Mouse (Mus musculus) myocyte (in vitro differentiated cells): ENCODE measurements around the gene Lnx2. TPM values are rescaled to one million over a fixed set of nuclear protein-coding genes. Genes with fewer than 3 reads are reported as not detected.

ENCODE experiments used
- H3K27me3 ChIP-seq: one replicate; pipeline ENCODE4 v1.6.1; 2011; ENCODE audit not compliant: control insufficient read depth, insufficient read depth, insufficient read length
- H3K36me3 ChIP-seq: one replicate; pipeline ENCODE4 v1.6.1; 2011; ENCODE audit not compliant: control insufficient read depth, insufficient read depth
- H3K4me2 ChIP-seq: one replicate; pipeline ENCODE4 v1.6.1; 2011; ENCODE audit warnings: low read depth, control low read depth
- H3K4me3 ChIP-seq: one replicate; pipeline ENCODE4 v1.5.1; 2011; ENCODE audit warnings: mild to moderate bottlenecking, control low read depth, moderate library complexity
- H3K79me2 ChIP-seq: one replicate; pipeline ENCODE4 v1.6.1; 2011; ENCODE audit not compliant: control insufficient read depth, insufficient read depth
- H3ac ChIP-seq: one replicate; pipeline ENCODE4 v1.6.1; 2011; ENCODE audit not compliant: control insufficient read depth, insufficient read length
- CEBPB ChIP-seq: IDR thresholded peaks from 2 replicates; pipeline ENCODE4 v1.6.1; 2011; ENCODE audit warnings: mild to moderate bottlenecking, moderate library complexity; ENCODE audit not compliant: poor library complexity, insufficient read depth, severe bottlenecking
- E2F4 ChIP-seq: IDR thresholded peaks from one replicate; pipeline ENCODE4 v1.6.1; 2011; ENCODE audit warnings: mild to moderate bottlenecking, control low read depth, moderate library complexity; ENCODE audit not compliant: insufficient read depth
- MAX ChIP-seq: IDR thresholded peaks from one replicate; pipeline ENCODE4 v1.6.1; 2011; ENCODE audit warnings: low read depth, mild to moderate bottlenecking, control low read depth
- MYOD1 ChIP-seq, 3 experiments: IDR thresholded peaks; one replicate each; pipeline ENCODE4 v1.6.1; 2011; ENCODE audit warnings: control low read depth in 2 of 3, low read depth in 2 of 3, mild to moderate bottlenecking in 2 of 3, moderate library complexity in 1 of 3; ENCODE audit not compliant: insufficient read length in 2 of 3, control insufficient read depth in 1 of 3
- MYOG ChIP-seq, 3 experiments: IDR thresholded peaks; one replicate each; pipeline ENCODE4 v1.6.1; 2011; ENCODE audit warnings: control low read depth in 2 of 3, low read depth in 2 of 3, mild to moderate bottlenecking in 2 of 3; ENCODE audit not compliant: insufficient read length in 2 of 3, control insufficient read depth in 1 of 3, insufficient read depth in 1 of 3
- POLR2A ChIP-seq: IDR thresholded peaks from one replicate; pipeline ENCODE4 v1.6.1; 2011; ENCODE audit warnings: low read depth, mild to moderate bottlenecking, control low read depth, moderate library complexity; ENCODE audit not compliant: insufficient read length
- POLR2AphosphoS2 ChIP-seq: IDR thresholded peaks from one replicate; pipeline ENCODE4 v1.6.1; 2011; ENCODE audit warnings: low read depth, control low read depth; ENCODE audit not compliant: insufficient read length
- REST ChIP-seq: IDR thresholded peaks from one replicate; pipeline ENCODE4 v1.6.1; 2011; ENCODE audit warnings: mild to moderate bottlenecking, control low read depth, moderate library complexity; ENCODE audit not compliant: insufficient read depth, insufficient read length
- SRF ChIP-seq: IDR thresholded peaks from one replicate; pipeline ENCODE4 v1.6.1; 2011; ENCODE audit warnings: low read depth; ENCODE audit not compliant: control insufficient read depth, insufficient read length
- TCF12 ChIP-seq: IDR thresholded peaks from one replicate; pipeline ENCODE4 v1.6.1; 2011; ENCODE audit warnings: mild to moderate bottlenecking, control low read depth; ENCODE audit not compliant: poor library complexity, insufficient read depth, severe bottlenecking
- TCF3 ChIP-seq: IDR thresholded peaks from one replicate; pipeline ENCODE4 v1.6.1; 2011; ENCODE audit warnings: low read depth, control low read depth; ENCODE audit not compliant: insufficient read length
- USF1 ChIP-seq: IDR thresholded peaks from one replicate; pipeline ENCODE4 v1.6.1; 2011; ENCODE audit warnings: low read depth, mild to moderate bottlenecking, control low read depth, moderate library complexity
- polyA plus RNA-seq: library from polyadenylated mRNA; unstranded; fragments of >200 nt; fragmentation: generic; extraction: Trizol; gene quantifications from one replicate; pipeline ENCODE4 v1.2.1, GENCODE M21; 2012; ENCODE audit warnings: missing spikeins

The Lnx2 gene
- polyA plus RNA-seq, 1 experiment = 2.2 TPM

DNA sequence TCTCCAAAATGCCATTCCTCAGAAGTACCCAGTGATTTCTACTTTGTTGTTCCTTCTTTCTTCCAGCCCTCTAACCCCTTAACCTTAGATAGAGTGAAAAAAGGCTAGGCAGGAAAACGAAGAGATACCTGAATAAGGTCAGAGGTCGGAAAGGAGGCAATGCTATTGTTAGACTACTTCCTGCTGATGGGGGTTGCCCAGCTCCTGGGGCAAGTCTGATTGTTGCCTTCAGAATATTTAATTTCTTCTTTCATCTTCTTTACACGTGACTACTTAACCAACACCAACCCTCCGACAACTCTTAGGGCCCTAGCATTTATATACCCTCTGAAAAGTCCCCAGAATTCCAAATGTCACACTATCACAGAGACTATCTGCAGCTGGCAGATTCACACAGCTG is 10.3 kb downstream of the Lnx2 start:
- no peak for TF ChIP-seq MYOG (IDR thresholded peaks at IDR 0.05; ENCODE audit: control insufficient read depth in 1 of 3, insufficient read depth in 1 of 3, insufficient read length in 2 of 3, low read depth in 2 of 3)
- H3K4me2 ChIP-seq = no peak overlapping the region

DNA sequence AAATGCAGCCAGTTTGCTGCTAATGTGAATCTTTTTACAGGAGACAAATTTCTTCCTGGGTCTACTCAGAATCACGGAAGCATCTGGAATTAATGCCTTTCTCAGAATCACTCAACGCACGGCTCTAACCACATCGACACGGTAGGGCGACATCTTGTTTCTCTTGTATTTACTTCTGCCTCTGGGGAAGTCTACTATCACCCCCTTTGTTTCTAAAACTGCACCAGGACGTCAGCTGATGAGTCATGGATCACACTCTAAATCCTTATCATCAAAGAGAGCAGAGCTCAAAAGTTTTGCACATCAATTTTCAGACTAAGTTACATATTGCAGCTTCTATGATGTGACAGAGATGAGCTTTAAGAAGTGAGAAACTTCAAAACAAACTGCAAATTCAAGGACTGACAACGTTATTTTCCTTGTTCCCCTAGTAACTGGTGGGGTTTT is 13.1 kb downstream of the Lnx2 start:
- TF ChIP-seq E2F4 (no peak), SRF (no peak), POLR2A (no peak), POLR2AphosphoS2 (no peak), USF1 (no peak), MYOG (IDR thresholded peaks at IDR 0.05; ENCODE audit: control insufficient read depth in 1 of 3, insufficient read depth in 1 of 3, insufficient read length in 2 of 3, low read depth in 2 of 3) (no peak), MYOD1 (IDR thresholded peaks at IDR 0.05; ENCODE audit: control insufficient read depth in 1 of 3, insufficient read length in 2 of 3, low read depth in 2 of 3) (no peak), TCF3 (no peak), CEBPB (no peak), TCF12 (no peak), MAX (no peak), REST (no peak)
- Histone ChIP-seq H3ac (no peak overlapping the region), H3K4me3 (no peak overlapping the region), H3K79me2 (peaks cover 12% of the 10 kb centered on the region), H3K36me3 (no peaks in the 10 kb centered on the region), H3K4me2 (peak overlapping the region; percentile 63), H3K27me3 (no peaks in the 10 kb centered on the region)

More for the DNA sequence above, 10.3 kb downstream of the Lnx2 start:
- H3ac ChIP-seq = no peak overlapping the region
- no peaks in the 10 kb centered on the region for H3K36me3 ChIP-seq
- peaks cover 12% of the 10 kb centered on the region for H3K79me2 ChIP-seq
- no peak overlapping the region for H3K4me3 ChIP-seq
- no peaks in the 10 kb centered on the region for H3K27me3 ChIP-seq

DNA sequence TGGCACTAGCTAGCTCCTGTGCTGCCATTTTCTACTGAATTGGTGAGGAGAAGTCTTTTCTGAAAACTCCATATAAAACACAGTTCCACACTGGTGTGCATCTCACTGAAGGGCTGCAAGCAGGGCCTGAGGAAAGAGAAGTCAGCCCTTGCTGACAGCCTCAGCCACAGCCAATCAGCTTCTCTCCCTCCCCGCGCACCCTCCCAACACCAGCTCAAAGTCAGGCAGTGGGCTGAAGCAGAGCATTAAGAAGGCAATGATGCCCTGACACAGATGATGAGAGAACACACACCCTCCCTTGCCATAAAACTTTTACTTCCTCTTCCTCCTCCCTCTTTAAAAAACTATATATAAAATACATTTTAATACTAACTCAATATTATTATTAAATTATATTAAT is 16.4 kb downstream of the Lnx2 start:
- Histone ChIP-seq H3K4me3 (no peak overlapping the region), H3ac (no peak overlapping the region), H3K27me3 (no peaks in the 10 kb centered on the region), H3K36me3 (no peaks in the 10 kb centered on the region), H3K4me2 (no peak overlapping the region), H3K79me2 (peaks cover 9% of the 10 kb centered on the region)
- TF ChIP-seq TCF12 = no peak
- TF ChIP-seq MAX = no peak
- no peak for TF ChIP-seq SRF

DNA sequence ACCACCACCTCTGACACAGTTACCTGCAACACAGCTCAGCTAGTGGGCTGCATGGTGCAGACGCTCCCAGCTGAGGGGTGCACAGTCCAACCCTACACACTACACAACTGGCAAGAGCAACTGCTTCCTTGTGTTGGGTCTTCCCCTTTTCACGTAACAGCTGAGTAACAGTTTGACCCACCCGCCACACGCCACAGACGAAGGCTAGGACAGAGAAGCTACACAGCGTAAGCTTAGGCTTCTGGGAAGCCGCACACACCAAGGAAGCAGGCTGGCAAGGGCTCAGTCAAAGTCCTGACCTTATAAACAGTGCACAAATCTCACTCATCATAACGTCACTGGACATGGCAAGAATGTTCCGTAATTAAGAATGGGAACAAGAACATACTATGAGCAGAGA is 17.1 kb downstream of the Lnx2 start:
- Histone ChIP-seq H3K4me3 (no peak overlapping the region), H3K4me2 (no peak overlapping the region), H3K79me2 (peaks cover 9% of the 10 kb centered on the region), H3ac (no peak overlapping the region), H3K36me3 (no peaks in the 10 kb centered on the region), H3K27me3 (no peaks in the 10 kb centered on the region)
- TF ChIP-seq POLR2AphosphoS2 (no peak), MAX (no peak), CEBPB (no peak), E2F4 (no peak), TCF12 (no peak), USF1 (no peak), TCF3 (no peak), POLR2A (no peak), MYOG (IDR thresholded peaks at IDR 0.05; ENCODE audit: control insufficient read depth in 1 of 3, insufficient read depth in 1 of 3, insufficient read length in 2 of 3, low read depth in 2 of 3) (no peak), REST (no peak), SRF (no peak), MYOD1 (IDR thresholded peaks at IDR 0.05; ENCODE audit: control insufficient read depth in 1 of 3, insufficient read length in 2 of 3, low read depth in 2 of 3) (no peak)

DNA sequence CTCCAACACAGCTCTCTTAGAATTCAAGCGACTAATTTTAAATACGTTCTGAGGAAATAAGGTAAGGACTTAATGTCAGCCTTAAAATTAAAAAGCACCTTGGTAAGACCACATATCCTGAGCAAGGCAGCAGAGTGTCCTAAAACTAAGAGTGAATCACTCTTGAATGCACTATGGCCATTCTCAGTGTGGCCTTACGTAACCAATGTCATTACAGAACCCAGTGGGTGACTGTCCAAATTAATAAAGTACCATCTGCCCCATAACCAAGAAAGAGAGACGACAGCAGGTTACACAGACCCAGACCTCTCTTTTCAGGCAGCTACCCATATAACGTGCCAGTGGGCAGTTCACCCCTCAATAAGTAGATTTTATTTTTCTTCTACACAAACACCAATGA is 17.7 kb downstream of the Lnx2 start:
- Histone ChIP-seq H3ac (no peak overlapping the region), H3K4me3 (no peak overlapping the region), H3K27me3 (no peaks in the 10 kb centered on the region), H3K36me3 (no peaks in the 10 kb centered on the region), H3K4me2 (no peak overlapping the region), H3K79me2 (peaks cover 9% of the 10 kb centered on the region)
- TF ChIP-seq REST (no peak), TCF3 (no peak), POLR2A (no peak), POLR2AphosphoS2 (no peak), SRF (no peak), CEBPB (no peak), E2F4 (no peak), USF1 (no peak), MYOG (IDR thresholded peaks at IDR 0.05; ENCODE audit: control insufficient read depth in 1 of 3, insufficient read depth in 1 of 3, insufficient read length in 2 of 3, low read depth in 2 of 3) (no peak), TCF12 (no peak), MYOD1 (IDR thresholded peaks at IDR 0.05; ENCODE audit: control insufficient read depth in 1 of 3, insufficient read length in 2 of 3, low read depth in 2 of 3) (no peak), MAX (no peak)
